Mouse (Mus musculus) forebrain, embryonic 14.5 days (tissue): Measurements from ENCODE around the gene Trpm5. TPM values are rescaled to one million over a fixed set of nuclear protein-coding genes. Genes with fewer than 3 reads are reported as not detected.

Experiments
- ATAC-seq: fragments of 200-750 bp; cut with Nextera tagmentation; 2 replicates; pipeline ENCODE4 v1.8.0; 2017; ENCODE audit warnings: mild to moderate bottlenecking, moderate library complexity
- DNase-seq: peaks from one replicate; pipeline ENCODE4 v3.0.0-alpha.2; 2015; ENCODE audit warnings: low spot score
- H3K27ac ChIP-seq: fragments of 300-500 bp; sonication (generic); 2 replicates; pipeline ENCODE4 v1.5.1; 2014; ENCODE audit warnings: low read depth, mild to moderate bottlenecking, control low read depth, low read length, moderate library complexity
- H3K27me3 ChIP-seq: fragments of 300-500 bp; sonication (generic); replicated peaks from 2 replicates; pipeline ENCODE4 v1.6.1; 2014; ENCODE audit warnings: low read length, control low read depth, mixed read lengths; ENCODE audit not compliant: control insufficient read depth, insufficient read depth
- H3K36me3 ChIP-seq: fragments of 300-500 bp; sonication (generic); 2 replicates; pipeline ENCODE4 v1.6.1; 2014; ENCODE audit warnings: low read length, control low read depth; ENCODE audit not compliant: control insufficient read depth, insufficient read depth
- H3K4me1 ChIP-seq: fragments of 300-500 bp; sonication (generic); 2 replicates; pipeline ENCODE4 v1.6.1; 2014; ENCODE audit warnings: antibody characterized with exemption, low read length, control low read depth; ENCODE audit not compliant: control insufficient read depth, insufficient read depth
- H3K4me2 ChIP-seq: fragments of 300-500 bp; sonication (generic); 2 replicates; pipeline ENCODE4 v1.6.1; 2014; ENCODE audit warnings: mild to moderate bottlenecking, control low read depth, low read length
- H3K4me3 ChIP-seq: fragments of 300-500 bp; sonication (generic); 2 replicates; pipeline ENCODE4 v1.5.1; 2014; ENCODE audit warnings: low read depth, low read length, control low read depth
- H3K9ac ChIP-seq: fragments of 300-500 bp; sonication (generic); 2 replicates; pipeline ENCODE4 v1.6.1; 2014; ENCODE audit warnings: mild to moderate bottlenecking, low read length, control low read depth, moderate library complexity
- H3K9me3 ChIP-seq: fragments of 300-500 bp; sonication (generic); replicated peaks from 2 replicates; pipeline ENCODE4 v1.6.1; 2016; ENCODE audit warnings: low read length, control low read depth, mixed read lengths; ENCODE audit not compliant: control insufficient read depth
- WGBS: fragments of 180-500 bp; shearing (Covaris S2); extraction: QIAGEN DNeasy Blood & Tissue Kit; methylation state at CpG from one replicate; pipeline ENCODE4 v1.1.7; 2014; 5-methylcytosine and 5-hydroxymethylcytosine counted together
- polyA plus RNA-seq: library from polyadenylated mRNA; unstranded; fragments of >200 nt; fragmentation: Nextera tagmentation; extraction: Ambion mirVana; gene quantifications from 2 replicates; pipeline ENCODE4 v1.2.1, GENCODE M21; 2014

The Trpm5 gene
- polyA plus RNA-seq, 1 experiment from 2014 or later: 1.4 TPM

- Histone ChIP-seq H3K4me2 (no peak overlapping the region), H3K27me3 (no peaks in the 10 kb centered on the region), H3K36me3 (no peaks in the 10 kb centered on the region), H3K4me1 (no peaks in the 10 kb centered on the region), H3K27ac (no peak overlapping the region), H3K9ac (no peak overlapping the region), H3K4me3 (no peak overlapping the region), H3K9me3 (no peaks in the 10 kb centered on the region)
- ATAC-seq: no peak
- 91% methylated on average over 3 of the region's 3 CpGs for WGBS
- no peak for DNase-seq
These were observed 51.5 kb downstream of the Trpm5 start for GRCm38 (mm10) chr7:143042897-143043300.

- H3K36me3 ChIP-seq: no peaks in the 10 kb centered on the region
- no peaks in the 10 kb centered on the region for H3K27me3 ChIP-seq
- no peaks in the 10 kb centered on the region for H3K9me3 ChIP-seq
- H3K4me3 ChIP-seq: no peak overlapping the region
- H3K9ac ChIP-seq: no peak overlapping the region
- no peak overlapping the region for H3K4me2 ChIP-seq
- H3K4me1 ChIP-seq: no peaks in the 10 kb centered on the region
- no peak for DNase-seq
- no peak for ATAC-seq
- 83% methylated on average over 3 of the region's 3 CpGs for WGBS
- H3K27ac ChIP-seq: no peak overlapping the region
These were observed 52.4 kb downstream of the Trpm5 start for GRCm38 (mm10) chr7:143042089-143042488.

GRCm38 (mm10) chr7:143041138-143041822 lies 53.2 kb downstream of the Trpm5 start:
- H3K9me3 ChIP-seq: no peaks in the 10 kb centered on the region
- no peak for DNase-seq
- no peaks in the 10 kb centered on the region for H3K36me3 ChIP-seq
- no peak for ATAC-seq
- no peak overlapping the region for H3K9ac ChIP-seq
- H3K27me3 ChIP-seq: no peaks in the 10 kb centered on the region
- no peak overlapping the region for H3K4me3 ChIP-seq
- H3K4me1 ChIP-seq: no peaks in the 10 kb centered on the region
- H3K4me2 ChIP-seq: no peak overlapping the region
- 89% methylated on average over 3 of the region's 3 CpGs for WGBS
- no peak overlapping the region for H3K27ac ChIP-seq

GRCm38 (mm10) chr7:143040561-143040960 lies 53.9 kb downstream of the Trpm5 start:
- no peak overlapping the region for H3K27ac ChIP-seq
- no peaks in the 10 kb centered on the region for H3K27me3 ChIP-seq
- H3K9me3 ChIP-seq: no peaks in the 10 kb centered on the region
- no peak overlapping the region for H3K4me2 ChIP-seq
- DNase-seq: no peak
- H3K9ac ChIP-seq: no peak overlapping the region
- WGBS: 93% methylated on average over 3 of the region's 3 CpGs
- no peak for ATAC-seq
- H3K4me3 ChIP-seq: no peak overlapping the region
- no peaks in the 10 kb centered on the region for H3K36me3 ChIP-seq
- H3K4me1 ChIP-seq: no peaks in the 10 kb centered on the region

DNA sequence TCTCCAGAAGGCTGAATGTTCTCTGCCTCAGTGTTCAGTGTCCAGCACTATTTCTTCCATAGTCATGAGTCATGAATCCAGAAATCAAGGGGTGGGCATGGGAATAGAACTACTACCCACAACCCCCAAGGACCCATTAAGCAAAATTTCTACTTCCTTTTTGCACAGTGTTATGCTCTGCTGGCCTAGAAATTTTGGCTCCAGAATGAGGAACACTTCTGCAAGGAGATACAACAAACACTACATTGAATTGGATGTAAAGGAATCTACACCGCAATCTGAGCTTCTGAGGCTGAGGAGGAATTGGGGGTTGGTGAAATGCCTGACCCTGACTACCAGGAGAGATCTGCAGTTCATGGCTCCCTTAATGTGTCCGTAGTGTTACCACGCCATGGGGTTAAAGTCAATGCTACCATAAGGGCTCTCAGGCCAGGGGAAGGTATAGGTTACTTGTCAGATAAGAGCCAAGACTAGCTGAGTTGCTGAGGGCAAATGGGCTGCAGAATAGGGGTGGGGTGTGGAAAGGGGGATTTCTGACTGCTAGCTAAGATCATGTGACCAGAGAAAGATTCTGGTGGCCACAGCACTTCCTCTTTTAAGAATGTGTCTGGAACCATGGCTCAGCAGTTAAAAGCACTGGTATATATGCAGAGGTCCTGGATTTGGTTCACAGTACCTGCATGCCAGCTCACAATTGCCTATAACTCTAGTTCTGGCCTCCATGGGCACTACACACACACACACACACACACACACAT lies 56.1 kb downstream of the Trpm5 start:
- DNase-seq (no peak), ATAC-seq (no peak)
- no peak overlapping the region for H3K27ac ChIP-seq
- no peak overlapping the region for H3K9ac ChIP-seq
- H3K4me1 ChIP-seq: no peaks in the 10 kb centered on the region
- no peak overlapping the region for H3K4me3 ChIP-seq
- no peak overlapping the region for H3K4me2 ChIP-seq
- no peaks in the 10 kb centered on the region for H3K36me3 ChIP-seq
- no peaks in the 10 kb centered on the region for H3K9me3 ChIP-seq
- 90% methylated on average over 3 of the region's 3 CpGs for WGBS
- no peaks in the 10 kb centered on the region for H3K27me3 ChIP-seq

DNA sequence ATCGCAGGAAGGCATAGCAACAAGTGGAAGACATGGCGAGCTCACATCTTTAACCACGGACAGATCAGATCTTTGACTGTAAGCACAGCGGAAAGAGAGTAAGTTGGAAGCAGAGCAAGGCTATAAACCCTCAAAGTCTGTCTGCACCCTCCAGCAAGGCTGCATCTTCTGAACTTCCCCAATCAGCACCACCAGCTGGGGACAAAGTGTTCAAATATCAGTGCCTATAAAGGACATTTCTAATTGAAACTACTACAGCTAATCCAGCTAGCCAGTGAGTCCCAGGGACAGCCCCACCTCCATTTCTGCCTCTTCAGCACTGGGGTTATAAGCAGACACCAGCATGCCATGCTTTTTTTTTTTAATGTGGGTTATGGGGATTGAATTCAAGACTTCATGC lies 57.1 kb downstream of the Trpm5 start:
- no peak overlapping the region for H3K4me2 ChIP-seq
- DNase-seq (no peak), ATAC-seq (no peak)
- no peak overlapping the region for H3K4me3 ChIP-seq
- no peaks in the 10 kb centered on the region for H3K9me3 ChIP-seq
- H3K36me3 ChIP-seq: no peaks in the 10 kb centered on the region
- H3K27ac ChIP-seq: no peak overlapping the region
- H3K9ac ChIP-seq: no peak overlapping the region
- no peaks in the 10 kb centered on the region for H3K4me1 ChIP-seq
- H3K27me3 ChIP-seq: no peaks in the 10 kb centered on the region
- WGBS: 96% methylated on average over 4 of the region's 4 CpGs

DNA sequence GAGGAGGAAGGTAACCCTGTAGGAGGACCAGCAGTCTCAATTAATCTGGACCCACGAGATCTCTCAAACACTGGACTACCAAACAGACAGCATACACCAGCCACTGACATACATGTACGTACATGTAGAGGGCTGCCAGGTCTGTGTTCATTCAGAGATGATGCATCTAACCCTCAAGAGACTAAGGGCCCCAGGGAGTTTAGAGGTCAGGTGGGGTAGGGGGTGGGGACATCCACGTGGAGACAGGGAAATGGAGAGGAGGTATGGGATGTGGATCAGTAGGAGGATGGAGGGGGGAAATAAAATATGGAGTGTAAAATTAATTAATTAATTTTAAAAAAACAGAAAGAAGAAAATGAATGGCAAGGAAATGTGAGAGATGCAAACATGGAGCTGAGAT lies 57.7 kb downstream of the Trpm5 start:
- 87% methylated on average over 3 of the region's 3 CpGs for WGBS
- Histone ChIP-seq H3K27ac (no peak overlapping the region), H3K9ac (no peak overlapping the region), H3K9me3 (no peaks in the 10 kb centered on the region), H3K4me2 (no peak overlapping the region), H3K27me3 (no peaks in the 10 kb centered on the region), H3K4me3 (no peak overlapping the region), H3K4me1 (no peaks in the 10 kb centered on the region), H3K36me3 (no peaks in the 10 kb centered on the region)
- no peak for ATAC-seq
- no peak for DNase-seq

DNA sequence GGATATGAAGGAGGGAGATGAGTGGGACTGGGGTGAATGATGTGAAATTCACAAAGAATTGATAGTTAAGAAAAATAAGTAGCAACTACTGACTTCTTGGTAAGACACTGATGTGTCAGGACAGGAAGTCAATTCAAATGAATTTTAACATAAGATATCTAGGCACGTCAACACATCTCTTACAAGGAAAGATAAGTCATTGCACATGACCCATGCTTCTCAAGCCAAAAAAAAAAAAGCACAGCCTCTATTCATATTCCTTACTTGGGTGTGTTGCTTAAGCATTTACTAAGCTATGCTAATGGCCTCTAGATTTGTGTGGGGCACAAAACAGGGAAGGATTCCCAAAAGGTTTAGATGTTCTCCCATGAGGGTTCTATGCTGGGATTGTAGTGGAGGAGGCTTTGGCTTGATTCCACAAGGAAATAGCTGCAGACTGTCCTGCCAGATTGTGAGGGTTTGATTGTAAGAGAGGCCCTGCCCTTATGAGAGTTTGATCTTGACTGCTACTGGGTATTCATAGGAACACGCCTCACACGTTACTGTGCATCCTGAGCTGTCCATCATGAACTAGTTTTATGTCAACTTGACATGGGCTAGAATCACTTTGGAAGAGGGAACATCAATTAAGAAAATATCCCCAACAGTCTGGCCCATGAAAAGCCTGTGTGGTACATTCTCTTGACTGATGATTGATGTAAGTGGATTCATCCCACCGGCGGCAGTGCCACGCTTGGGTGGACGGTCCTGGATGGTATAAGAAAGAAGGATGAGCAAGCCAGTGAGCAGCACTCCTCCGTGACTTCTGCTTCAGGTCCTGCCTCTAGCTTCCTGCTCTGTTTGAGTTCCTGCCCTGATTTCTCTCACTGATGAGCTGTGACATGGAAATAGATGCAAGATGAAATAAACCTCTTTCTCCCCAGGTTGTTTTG lies 59.7 kb downstream of the Trpm5 start:
- H3K9me3 ChIP-seq: no peaks in the 10 kb centered on the region
- no peaks in the 10 kb centered on the region for H3K4me1 ChIP-seq
- no peak overlapping the region for H3K4me2 ChIP-seq
- no peak for DNase-seq
- H3K27me3 ChIP-seq: no peaks in the 10 kb centered on the region
- ATAC-seq: no peak
- no peak overlapping the region for H3K4me3 ChIP-seq
- WGBS: 92% methylated on average over 8 of the region's 8 CpGs
- no peaks in the 10 kb centered on the region for H3K36me3 ChIP-seq
- no peak overlapping the region for H3K27ac ChIP-seq
- H3K9ac ChIP-seq: no peak overlapping the region
